Mouse (Mus musculus): Measurements from ENCODE around the gene Olfr1368. TPM values are rescaled to one million over a fixed set of nuclear protein-coding genes. Genes with fewer than 3 reads are reported as not detected.

Olfr1368 gene
- polyA plus RNA-seq (2015; fragmentation: Nextera tagmentation; extraction: Ambion mirVana), result not detected in 2 replicates

DNA sequence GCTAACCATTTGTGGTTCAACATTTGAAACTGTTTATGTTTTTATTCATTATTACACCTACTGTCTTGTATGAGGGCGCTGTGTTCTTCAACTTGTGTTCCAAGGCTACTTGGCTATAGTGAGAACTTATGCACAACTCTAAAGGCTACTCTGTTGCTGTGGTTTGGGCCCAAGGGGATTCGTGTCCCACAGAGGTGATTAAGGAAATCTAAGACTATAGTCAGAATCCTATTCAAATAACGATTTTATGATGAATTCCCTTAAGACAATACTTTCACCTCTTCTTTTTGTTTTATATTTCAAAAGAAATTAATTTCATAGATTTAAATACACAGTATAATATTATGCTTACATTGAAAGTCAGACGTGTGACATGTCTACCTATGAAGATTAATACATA, at the start of gene Olfr1368:
Gene Olfr1368 (minus strand): TSS at position 101 of the 400 bp plus-strand sequence.
- ATAC-seq (ENCODE audit: low read depth), result no peak
- H3K9ac ChIP-seq (ENCODE audit: low read depth, low read length), result no peak within 1 kb of the TSS
- no peak within 1 kb of the TSS for H3K4me2 ChIP-seq (ENCODE audit: low read depth, low read length)
- H3K4me3 ChIP-seq (ENCODE audit: low read depth, low read length), result no peak within 1 kb of the TSS
- no peaks in the 10 kb centered on the region for H3K27me3 ChIP-seq (ENCODE audit: control insufficient read depth, insufficient read depth, low read depth, low read length)
- H3K4me1 ChIP-seq (ENCODE audit: control insufficient read depth, low read depth, low read length), result no peaks in the 10 kb centered on the region
- WGBS (ENCODE audit: insufficient replicate concordance), result 45% methylated on average over 4 of the region's 4 CpGs
- H3K27ac ChIP-seq (ENCODE audit: low read length), result no peak within 1 kb of the TSS
- no peaks in the 10 kb centered on the region for H3K36me3 ChIP-seq (ENCODE audit: control insufficient read depth, insufficient read depth)
- H3K9me3 ChIP-seq (replicated peaks; ENCODE audit: control insufficient read depth, low read length), result no peaks in the 10 kb centered on the region

DNA sequence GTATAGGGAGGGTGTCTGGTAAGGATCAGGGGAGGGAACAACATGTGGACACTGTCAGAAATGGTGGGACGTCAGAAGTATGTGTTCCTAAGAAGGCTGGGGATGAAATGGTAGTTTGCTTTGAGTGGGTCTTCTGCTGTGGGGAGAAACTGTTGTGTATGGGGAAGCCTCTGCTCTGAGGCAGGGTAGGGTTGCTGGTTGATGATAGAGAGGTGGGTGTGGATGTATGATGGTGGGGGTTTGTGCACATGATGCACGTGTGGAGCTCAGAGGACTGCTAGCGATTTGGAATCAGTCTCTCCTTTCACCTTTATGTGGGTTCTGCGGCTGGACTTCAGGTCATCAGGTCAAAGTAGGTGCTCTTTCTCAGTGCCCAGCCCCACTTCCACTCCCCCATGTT, 39.9 kb upstream of the Olfr1368 start:
- H3K9ac ChIP-seq (ENCODE audit: low read depth, low read length), result no peak overlapping the region
- no peaks in the 10 kb centered on the region for H3K9me3 ChIP-seq (replicated peaks; ENCODE audit: control insufficient read depth, low read length)
- H3K4me2 ChIP-seq (ENCODE audit: low read depth, low read length), result no peak overlapping the region
- H3K27ac ChIP-seq (ENCODE audit: low read length), result no peak overlapping the region
- no peaks in the 10 kb centered on the region for H3K27me3 ChIP-seq (ENCODE audit: control insufficient read depth, insufficient read depth, low read depth, low read length)
- H3K36me3 ChIP-seq (ENCODE audit: control insufficient read depth, insufficient read depth), result peaks cover 65% of the 10 kb centered on the region
- no peak overlapping the region for H3K4me3 ChIP-seq (ENCODE audit: low read depth, low read length)
- ATAC-seq (ENCODE audit: low read depth), result no peak
- peaks cover 17% of the 10 kb centered on the region for H3K4me1 ChIP-seq (ENCODE audit: control insufficient read depth, low read depth, low read length)
- 81% methylated on average over 4 of the region's 4 CpGs for WGBS (ENCODE audit: insufficient replicate concordance)

DNA sequence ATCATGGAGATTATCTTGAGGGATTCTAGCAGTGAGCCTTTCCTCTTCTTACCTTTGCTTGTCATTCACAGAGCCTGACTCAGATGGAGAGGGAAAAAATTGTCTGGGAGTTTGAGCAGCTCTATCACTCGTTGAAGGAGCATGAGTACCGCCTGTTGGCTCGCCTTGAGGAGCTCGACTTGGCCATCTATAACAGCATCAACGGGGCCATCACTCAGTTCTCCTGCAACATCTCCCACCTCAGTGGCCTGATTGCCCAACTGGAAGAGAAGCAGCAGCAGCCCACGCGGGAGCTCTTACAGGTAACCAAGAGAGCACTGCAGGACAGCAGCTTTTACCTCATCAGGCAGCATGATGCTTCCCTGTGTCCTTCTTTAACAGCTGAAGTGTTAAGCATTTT, 38.0 kb upstream of the Olfr1368 start:
- peaks cover 47% of the 10 kb centered on the region for H3K36me3 ChIP-seq (ENCODE audit: control insufficient read depth, insufficient read depth)
- 87% methylated on average over 7 of the region's 7 CpGs for WGBS (ENCODE audit: insufficient replicate concordance)

DNA sequence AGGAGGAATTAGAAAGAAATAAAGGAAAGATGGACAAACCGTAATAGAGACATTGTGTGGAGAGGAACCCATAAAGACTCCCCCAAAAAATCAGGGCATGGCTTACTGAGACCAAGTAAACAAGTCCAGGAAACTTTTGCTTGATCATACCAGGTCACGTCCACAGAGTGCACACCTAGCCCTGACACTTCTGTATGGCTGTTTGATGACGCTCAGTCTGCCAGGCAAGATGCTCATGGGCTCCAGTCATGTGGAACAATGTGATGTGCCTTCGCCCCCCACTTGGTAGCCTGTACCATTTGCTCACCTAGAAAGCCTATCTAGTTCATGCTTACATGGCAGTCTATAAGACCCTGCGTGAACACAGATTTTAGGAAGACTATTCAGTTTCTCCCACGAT, 37.4 kb upstream of the Olfr1368 start:
- Histone ChIP-seq H3K9ac (ENCODE audit: low read depth, low read length) (no peak overlapping the region), H3K27ac (ENCODE audit: low read length) (no peak overlapping the region), H3K9me3 (replicated peaks; ENCODE audit: control insufficient read depth, low read length) (no peaks in the 10 kb centered on the region), H3K4me2 (ENCODE audit: low read depth, low read length) (no peak overlapping the region), H3K4me3 (ENCODE audit: low read depth, low read length) (no peak overlapping the region), H3K27me3 (ENCODE audit: control insufficient read depth, insufficient read depth, low read depth, low read length) (no peaks in the 10 kb centered on the region), H3K36me3 (ENCODE audit: control insufficient read depth, insufficient read depth) (peaks cover 41% of the 10 kb centered on the region), H3K4me1 (ENCODE audit: control insufficient read depth, low read depth, low read length) (peaks cover 28% of the 10 kb centered on the region)
- 86% methylated on average over 6 of the region's 6 CpGs for WGBS (ENCODE audit: insufficient replicate concordance)
- no peak for ATAC-seq (ENCODE audit: low read depth)

More for the DNA sequence above, 38.0 kb upstream of the Olfr1368 start:
- Histone ChIP-seq H3K9ac (ENCODE audit: low read depth, low read length) (no peak overlapping the region), H3K9me3 (replicated peaks; ENCODE audit: control insufficient read depth, low read length) (no peaks in the 10 kb centered on the region), H3K4me3 (ENCODE audit: low read depth, low read length) (no peak overlapping the region), H3K4me1 (ENCODE audit: control insufficient read depth, low read depth, low read length) (peaks cover 22% of the 10 kb centered on the region), H3K27ac (ENCODE audit: low read length) (no peak overlapping the region), H3K27me3 (ENCODE audit: control insufficient read depth, insufficient read depth, low read depth, low read length) (no peaks in the 10 kb centered on the region), H3K4me2 (ENCODE audit: low read depth, low read length) (no peak overlapping the region)
- ATAC-seq (ENCODE audit: low read depth), result no peak

DNA sequence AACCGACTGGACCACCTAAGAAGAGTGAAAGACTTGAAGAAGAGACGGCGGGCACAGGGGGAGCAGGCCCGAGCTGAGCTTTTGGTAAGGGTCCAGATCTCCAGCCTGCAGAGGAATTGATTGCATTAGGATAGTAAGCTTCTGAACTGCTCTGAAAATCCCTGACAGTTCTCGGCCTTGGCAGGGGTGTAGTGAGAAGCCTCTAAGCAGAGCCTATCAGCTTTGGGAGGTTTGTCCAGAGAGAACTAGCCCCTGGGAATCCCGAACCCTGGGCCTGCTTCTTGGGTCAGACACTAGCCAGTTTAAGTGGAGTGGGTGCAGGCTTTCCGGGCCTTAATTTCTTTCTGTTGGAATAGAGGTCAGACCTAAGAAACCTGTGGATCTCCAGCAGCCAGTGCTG, 36.3 kb upstream of the Olfr1368 start:
- Histone ChIP-seq H3K9ac (ENCODE audit: low read depth, low read length) (peak overlapping the region; percentile 15), H3K27me3 (ENCODE audit: control insufficient read depth, insufficient read depth, low read depth, low read length) (no peaks in the 10 kb centered on the region), H3K9me3 (replicated peaks; ENCODE audit: control insufficient read depth, low read length) (no peaks in the 10 kb centered on the region), H3K27ac (ENCODE audit: low read length) (no peak overlapping the region), H3K36me3 (ENCODE audit: control insufficient read depth, insufficient read depth) (peaks cover 30% of the 10 kb centered on the region), H3K4me1 (ENCODE audit: control insufficient read depth, low read depth, low read length) (peaks cover 28% of the 10 kb centered on the region), H3K4me2 (ENCODE audit: low read depth, low read length) (peak overlapping the region; percentile 93), H3K4me3 (ENCODE audit: low read depth, low read length) (peak overlapping the region; percentile 85)
- 78% methylated on average over 7 of the region's 7 CpGs for WGBS (ENCODE audit: insufficient replicate concordance)
- ATAC-seq (ENCODE audit: low read depth), result no peak

DNA sequence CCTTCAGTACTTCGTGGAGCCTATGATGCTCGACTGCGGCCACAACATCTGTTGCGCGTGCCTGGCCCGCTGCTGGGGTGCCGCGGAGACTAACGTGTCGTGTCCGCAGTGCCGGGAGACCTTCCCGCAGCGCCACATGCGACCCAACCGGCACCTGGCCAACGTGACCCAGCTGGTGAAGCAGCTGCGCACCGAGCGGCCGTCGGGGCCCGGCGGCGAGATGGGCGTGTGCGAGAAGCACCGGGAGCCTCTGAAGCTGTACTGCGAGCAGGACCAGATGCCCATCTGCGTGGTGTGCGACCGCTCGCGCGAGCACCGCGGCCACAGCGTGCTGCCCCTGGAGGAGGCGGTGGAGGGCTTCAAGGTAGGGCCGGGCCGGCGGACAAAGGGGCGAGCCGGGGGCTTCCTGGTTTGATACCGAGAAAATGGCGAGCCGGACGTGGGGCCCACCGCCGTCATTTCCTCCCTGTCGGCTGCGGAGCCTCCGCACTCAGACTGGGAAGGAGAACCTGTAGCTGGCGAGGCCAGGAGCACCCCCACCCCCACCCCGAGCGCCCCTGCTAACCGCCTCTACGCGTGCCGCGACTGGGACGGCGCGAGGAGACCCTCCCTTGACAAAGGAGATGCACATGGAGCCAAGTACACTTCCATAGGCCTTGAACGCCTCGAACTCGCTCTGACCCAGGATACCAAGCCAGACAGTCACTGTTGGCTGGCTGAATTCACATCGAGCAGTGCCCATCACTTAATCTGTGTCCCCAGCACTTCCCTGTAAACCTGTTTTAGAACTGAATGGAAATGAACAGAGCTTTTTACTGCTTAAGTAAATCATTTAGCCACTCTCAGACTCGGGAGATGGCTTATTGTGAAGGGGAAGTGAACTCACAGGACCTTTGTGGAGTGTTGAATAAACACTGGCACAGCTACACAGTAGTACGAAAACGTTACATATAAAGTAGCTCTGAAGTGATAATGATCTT, 35.2 kb upstream of the Olfr1368 start:
- H3K4me2 ChIP-seq (ENCODE audit: low read depth, low read length), result peak overlapping the region; percentile 93
- no peaks in the 10 kb centered on the region for H3K9me3 ChIP-seq (replicated peaks; ENCODE audit: control insufficient read depth, low read length)
- peaks cover 28% of the 10 kb centered on the region for H3K4me1 ChIP-seq (ENCODE audit: control insufficient read depth, low read depth, low read length)
- ATAC-seq (ENCODE audit: low read depth), result peak; percentile 59
- no peaks in the 10 kb centered on the region for H3K27me3 ChIP-seq (ENCODE audit: control insufficient read depth, insufficient read depth, low read depth, low read length)
- peak overlapping the region; percentile 96 for H3K27ac ChIP-seq (ENCODE audit: low read length)
- H3K9ac ChIP-seq (ENCODE audit: low read depth, low read length), result peak overlapping the region; percentile 89
- under 1% methylated on average over 70 of the region's 71 CpGs for WGBS (ENCODE audit: insufficient replicate concordance)
- peak overlapping the region; percentile 85 for H3K4me3 ChIP-seq (ENCODE audit: low read depth, low read length)
- peaks cover 25% of the 10 kb centered on the region for H3K36me3 ChIP-seq (ENCODE audit: control insufficient read depth, insufficient read depth)

DNA sequence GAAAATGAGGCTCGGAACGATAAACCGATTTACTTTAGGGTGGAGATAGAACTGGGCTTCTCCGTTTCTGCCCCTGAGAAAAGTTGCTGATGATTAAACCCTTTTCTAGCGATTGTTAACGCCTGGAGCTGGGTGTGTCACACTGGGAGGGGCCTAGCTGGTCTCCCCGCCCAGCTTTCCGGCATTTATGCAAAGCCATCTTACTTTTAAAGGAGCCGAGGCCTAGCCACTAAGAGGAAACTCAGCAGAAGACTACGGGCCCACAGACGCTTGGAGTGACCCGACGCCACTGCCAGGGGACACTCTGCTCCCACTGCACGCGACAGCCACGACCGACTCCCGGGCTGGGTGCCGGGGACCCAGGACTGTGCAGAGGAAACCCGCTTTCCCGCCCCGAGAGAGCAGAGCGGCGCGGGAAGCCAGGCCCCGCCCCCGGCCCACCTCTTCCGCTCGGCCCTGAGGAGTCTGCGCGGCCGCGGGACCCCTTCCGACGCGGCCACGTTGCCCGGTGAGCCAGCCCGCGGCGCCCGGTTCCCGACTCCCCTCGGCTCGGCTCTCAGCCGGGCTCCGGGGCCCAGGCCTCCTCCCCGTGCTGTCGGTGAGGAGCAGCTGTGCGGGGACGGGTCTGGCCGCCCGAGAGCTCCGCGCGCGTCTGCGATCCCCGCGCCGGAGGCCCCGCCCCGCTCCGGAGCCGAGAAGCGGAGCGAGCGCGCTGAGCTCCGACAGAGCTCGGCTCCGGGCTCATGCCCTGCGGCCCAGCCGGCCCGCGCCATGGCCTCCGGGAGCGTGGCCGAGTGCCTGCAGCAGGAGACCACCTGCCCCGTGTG, 34.3 kb upstream of the Olfr1368 start:
- H3K27me3 ChIP-seq (ENCODE audit: control insufficient read depth, insufficient read depth, low read depth, low read length), result no peaks in the 10 kb centered on the region
- H3K27ac ChIP-seq (ENCODE audit: low read length), result peak overlapping the region; percentile 96
- H3K9ac ChIP-seq (ENCODE audit: low read depth, low read length), result peak overlapping the region; percentile 89
- 0% methylated on average over 77 of the region's 80 CpGs for WGBS (ENCODE audit: insufficient replicate concordance)
- peak overlapping the region; percentile 93 for H3K4me2 ChIP-seq (ENCODE audit: low read depth, low read length)
- peak; percentile 90 for ATAC-seq (ENCODE audit: low read depth)
- peaks cover 28% of the 10 kb centered on the region for H3K4me1 ChIP-seq (ENCODE audit: control insufficient read depth, low read depth, low read length)
- H3K4me3 ChIP-seq (ENCODE audit: low read depth, low read length), result peak overlapping the region; percentile 85
- H3K36me3 ChIP-seq (ENCODE audit: control insufficient read depth, insufficient read depth), result peaks cover 24% of the 10 kb centered on the region
- no peaks in the 10 kb centered on the region for H3K9me3 ChIP-seq (replicated peaks; ENCODE audit: control insufficient read depth, low read length)

DNA sequence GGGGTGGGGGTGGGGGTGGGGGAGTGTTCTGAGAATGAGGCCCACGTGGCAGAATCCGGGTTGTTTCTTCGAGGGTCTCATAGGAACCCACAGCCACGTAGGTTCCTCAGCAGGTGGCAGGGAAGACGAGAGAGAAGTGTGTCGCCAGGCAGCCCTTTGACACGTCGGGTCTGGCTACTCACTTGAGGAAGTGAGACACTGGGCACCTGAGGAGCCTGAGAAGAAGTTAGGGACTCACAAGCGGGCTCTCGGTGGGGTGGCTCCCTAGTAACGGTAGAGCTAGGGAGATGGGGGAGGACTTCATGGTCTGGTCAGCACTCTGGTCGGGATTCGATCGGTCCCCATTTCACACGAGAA, 33.7 kb upstream of the Olfr1368 start, which contains the start of gene Trim27:
Gene Trim27 (plus strand): TSS at position 79 of the 357 bp plus-strand sequence.
- 0% methylated on average over 15 of the region's 15 CpGs for WGBS (ENCODE audit: insufficient replicate concordance)
- Histone ChIP-seq H3K4me1 (ENCODE audit: control insufficient read depth, low read depth, low read length) (peaks cover 28% of the 10 kb centered on the region), H3K36me3 (ENCODE audit: control insufficient read depth, insufficient read depth) (peaks cover 21% of the 10 kb centered on the region), H3K9me3 (replicated peaks; ENCODE audit: control insufficient read depth, low read length) (no peaks in the 10 kb centered on the region), H3K9ac (ENCODE audit: low read depth, low read length) (peak within 1 kb of the TSS; percentile 89), H3K4me2 (ENCODE audit: low read depth, low read length) (peak within 1 kb of the TSS; percentile 93), H3K4me3 (ENCODE audit: low read depth, low read length) (peak within 1 kb of the TSS; percentile 85), H3K27ac (ENCODE audit: low read length) (peak within 1 kb of the TSS; percentile 96), H3K27me3 (ENCODE audit: control insufficient read depth, insufficient read depth, low read depth, low read length) (no peaks in the 10 kb centered on the region)
- peak; percentile 28 for ATAC-seq (ENCODE audit: low read depth)

Data from liver, embryonic 16.5 days (tissue).